Mouse (Mus musculus) neural tube, embryonic 14.5 days (tissue): ENCODE results near the gene Ankrd54. TPM values are rescaled to one million over a fixed set of nuclear protein-coding genes. Genes with fewer than 3 reads are reported as not detected.

Experiments
- ATAC-seq: fragments of 200-750 bp; cut with Nextera tagmentation; 2 replicates; pipeline ENCODE4 v1.8.0; 2017; ENCODE audit warnings: low read depth, mild to moderate bottlenecking, moderate TSS enrichment, moderate library complexity
- H3K27ac ChIP-seq: fragments of 300-500 bp; sonication (generic); 2 replicates; pipeline ENCODE4 v1.5.1; 2014; ENCODE audit warnings: low read depth, mild to moderate bottlenecking, control low read depth, low read length, moderate library complexity, mixed read lengths
- H3K27me3 ChIP-seq: fragments of 300-500 bp; sonication (generic); 2 replicates; pipeline ENCODE4 v1.6.1; 2014; ENCODE audit warnings: low read length; ENCODE audit not compliant: control insufficient read depth, insufficient read depth
- H3K36me3 ChIP-seq: fragments of 300-500 bp; sonication (generic); 2 replicates; pipeline ENCODE4 v1.6.1; 2014; ENCODE audit warnings: low read length, mixed read lengths; ENCODE audit not compliant: control insufficient read depth, insufficient read depth
- H3K4me1 ChIP-seq: fragments of 300-500 bp; sonication (generic); 2 replicates; pipeline ENCODE4 v1.6.1; 2014; ENCODE audit warnings: low read length; ENCODE audit not compliant: control insufficient read depth, insufficient read depth
- H3K4me2 ChIP-seq: fragments of 300-500 bp; sonication (generic); 2 replicates; pipeline ENCODE4 v1.6.1; 2014; ENCODE audit warnings: mild to moderate bottlenecking, low read depth, low read length, control low read depth
- H3K4me3 ChIP-seq: fragments of 300-500 bp; sonication (generic); 2 replicates; pipeline ENCODE4 v1.5.1; 2014; ENCODE audit warnings: low read depth, low read length, control low read depth, mixed read lengths
- H3K9ac ChIP-seq: fragments of 300-500 bp; sonication (generic); replicated peaks from 2 replicates; pipeline ENCODE4 v1.6.1; 2014; ENCODE audit warnings: low read depth, mild to moderate bottlenecking, control low read depth, low read length, mixed read lengths
- H3K9me3 ChIP-seq: fragments of 300-500 bp; sonication (generic); 2 replicates; pipeline ENCODE4 v1.6.1; 2016; ENCODE audit warnings: low read length; ENCODE audit not compliant: control insufficient read depth
- WGBS: fragments of 180-500 bp; shearing (Covaris S2); extraction: QIAGEN DNeasy Blood & Tissue Kit; methylation state at CpG from one replicate; pipeline ENCODE4 v1.1.7; 2014; 5-methylcytosine and 5-hydroxymethylcytosine counted together
- polyA plus RNA-seq: library from polyadenylated mRNA; unstranded; fragments of >200 nt; fragmentation: Nextera tagmentation; extraction: Ambion mirVana; gene quantifications from 2 replicates; pipeline ENCODE4 v1.2.1, GENCODE M21; 2014

Ankrd54 gene
- polyA plus RNA-seq, 1 experiment from 2014 or later, result 46.2 TPM

DNA sequence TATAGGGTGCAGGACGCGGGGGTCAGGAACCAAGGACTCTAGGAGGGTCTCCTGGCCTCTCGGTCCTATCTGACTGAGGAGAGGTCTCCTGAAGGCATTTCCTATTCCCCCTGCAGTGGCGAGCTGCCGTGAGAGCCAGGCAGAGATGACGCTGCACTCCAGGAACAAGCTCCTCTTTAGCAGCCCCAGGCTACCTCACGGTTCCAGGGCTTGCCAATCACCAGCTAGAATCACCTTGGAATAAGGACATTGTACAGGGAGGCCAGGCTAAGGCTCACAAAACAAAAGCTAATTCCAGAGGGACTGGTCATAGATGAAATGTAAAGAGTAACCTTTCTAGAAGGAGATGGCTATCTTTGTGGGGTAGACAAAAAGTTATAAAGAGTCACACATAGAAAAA lies 6.1 kb downstream of the Ankrd54 start:
- Histone ChIP-seq H3K9me3 (no peaks in the 10 kb centered on the region), H3K27ac (no peak overlapping the region), H3K36me3 (peaks cover 60% of the 10 kb centered on the region), H3K9ac (no peak overlapping the region), H3K4me3 (no peak overlapping the region), H3K4me1 (0 out of 2 replicates have a peak, but pooled peaks cover 5% of the 10 kb centered on the region), H3K27me3 (no peaks in the 10 kb centered on the region), H3K4me2 (no peak overlapping the region)
- ATAC-seq, result no peak
- 94% methylated on average over 7 of the region's 7 CpGs for WGBS

GRCm38 (mm10) chr15:79052366-79052765 lies 10.3 kb downstream of the Ankrd54 start:
- H3K36me3 ChIP-seq, result peaks cover 38% of the 10 kb centered on the region
- no peak overlapping the region for H3K4me2 ChIP-seq
- ATAC-seq, result no peak
- no peaks in the 10 kb centered on the region for H3K27me3 ChIP-seq
- H3K4me1 ChIP-seq, result no peaks in the 10 kb centered on the region
- H3K9ac ChIP-seq, result no peak overlapping the region
- no peak overlapping the region for H3K27ac ChIP-seq
- H3K4me3 ChIP-seq, result no peak overlapping the region
- 86% methylated on average over 2 of the region's 2 CpGs for WGBS
- H3K9me3 ChIP-seq, result no peaks in the 10 kb centered on the region

- WGBS, result 66% methylated on average over 13 of the region's 13 CpGs
- peaks cover 37% of the 10 kb centered on the region for H3K36me3 ChIP-seq
These were observed 11.0 kb downstream of the Ankrd54 start for GRCm38 (mm10) chr15:79051461-79052360.

DNA sequence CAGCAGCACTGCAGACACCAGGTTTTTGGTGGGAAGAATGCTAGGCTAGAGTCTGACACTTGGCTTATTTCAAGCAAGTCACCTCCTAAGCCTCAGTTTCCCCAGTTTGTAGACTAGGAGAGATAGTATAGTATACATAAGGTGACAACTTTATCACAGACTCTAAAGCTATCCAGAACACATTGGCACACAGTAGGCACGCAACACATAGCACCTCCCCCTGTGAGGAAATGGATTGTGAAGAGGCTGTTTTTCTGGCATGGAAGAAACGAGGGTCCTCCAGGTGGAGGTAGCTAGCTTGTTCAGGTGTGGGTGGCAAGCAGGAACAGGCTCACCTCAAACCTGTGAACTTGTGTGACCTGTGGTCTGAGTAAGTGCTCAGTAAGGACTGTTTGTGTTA lies 11.7 kb downstream of the Ankrd54 start:
- Histone ChIP-seq H3K4me1 (no peaks in the 10 kb centered on the region), H3K9ac (no peak overlapping the region), H3K27ac (no peak overlapping the region), H3K4me2 (no peak overlapping the region), H3K9me3 (no peaks in the 10 kb centered on the region), H3K4me3 (no peak overlapping the region), H3K27me3 (no peaks in the 10 kb centered on the region), H3K36me3 (peaks cover 30% of the 10 kb centered on the region)
- WGBS, result 93% methylated on average over 2 of the region's 2 CpGs
- no peak for ATAC-seq

More at GRCm38 (mm10) chr15:79051461-79052360, 11.0 kb downstream of the Ankrd54 start:
- Histone ChIP-seq H3K9ac (no peak overlapping the region), H3K4me2 (no peak overlapping the region), H3K27me3 (no peaks in the 10 kb centered on the region), H3K4me1 (no peaks in the 10 kb centered on the region), H3K4me3 (no peak overlapping the region), H3K9me3 (no peaks in the 10 kb centered on the region), H3K27ac (no peak overlapping the region)
- no peak for ATAC-seq

- no peak overlapping the region for H3K9ac ChIP-seq
These were observed 12.4 kb downstream of the Ankrd54 start for GRCm38 (mm10) chr15:79050160-79050845.

DNA sequence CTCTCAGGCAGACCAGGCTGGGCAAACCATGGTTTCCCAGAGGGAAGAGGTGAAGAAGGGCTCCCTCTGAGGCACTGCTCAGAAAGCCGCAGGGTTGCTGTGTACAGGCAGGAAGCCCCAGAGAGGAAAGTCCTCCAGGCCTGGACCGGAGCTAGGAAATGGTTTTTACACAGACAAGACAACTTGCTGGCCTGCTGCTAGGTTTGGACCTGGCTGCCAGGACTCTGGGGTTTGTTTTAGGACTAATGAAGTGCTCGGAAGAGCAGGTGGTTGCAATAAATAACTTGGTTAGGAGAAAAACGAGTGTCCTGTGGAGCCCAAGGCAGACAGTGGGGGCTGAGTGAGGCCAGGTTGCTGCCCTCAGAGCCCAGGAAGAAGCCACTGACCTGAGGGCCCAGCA lies 14.5 kb downstream of the Ankrd54 start:
- Histone ChIP-seq H3K4me3 (no peak overlapping the region), H3K4me2 (no peak overlapping the region), H3K27me3 (peaks cover 6% of the 10 kb centered on the region), H3K9ac (no peak overlapping the region), H3K9me3 (no peaks in the 10 kb centered on the region), H3K36me3 (0 out of 2 replicates have a peak, but pooled peaks cover 4% of the 10 kb centered on the region), H3K4me1 (0 out of 2 replicates have a peak, but pooled peaks cover 1% of the 10 kb centered on the region), H3K27ac (no peak overlapping the region)
- WGBS, result 53% methylated on average over 4 of the region's 4 CpGs
- no peak for ATAC-seq

More at GRCm38 (mm10) chr15:79050160-79050845, 12.4 kb downstream of the Ankrd54 start:
- ATAC-seq, result no peak
- H3K4me2 ChIP-seq, result no peak overlapping the region
- H3K27ac ChIP-seq, result no peak overlapping the region
- 45% methylated on average over 8 of the region's 9 CpGs for WGBS
- no peaks in the 10 kb centered on the region for H3K27me3 ChIP-seq
- H3K4me3 ChIP-seq, result no peak overlapping the region
- H3K36me3 ChIP-seq, result peaks cover 23% of the 10 kb centered on the region
- H3K9me3 ChIP-seq, result no peaks in the 10 kb centered on the region
- H3K4me1 ChIP-seq, result no peaks in the 10 kb centered on the region

GRCm38 (mm10) chr15:79044837-79045236 lies 17.9 kb downstream of the Ankrd54 start:
- WGBS, result 3% methylated on average over 4 of the region's 4 CpGs
- Histone ChIP-seq H3K27me3 (peaks cover 27% of the 10 kb centered on the region), H3K4me1 (0 out of 2 replicates have a peak, but pooled peaks cover 6% of the 10 kb centered on the region), H3K4me3 (no peak overlapping the region), H3K27ac (no peak overlapping the region), H3K9me3 (no peaks in the 10 kb centered on the region), H3K4me2 (no peak overlapping the region), H3K36me3 (no peaks in the 10 kb centered on the region), H3K9ac (peak overlapping the region; percentile 4; the same call in 1 of the 2 replicates)
- ATAC-seq, result peak; percentile 61

- Histone ChIP-seq H3K9me3 (no peaks in the 10 kb centered on the region), H3K27ac (peak overlapping the region; percentile 28; the same call in 1 of the 2 replicates), H3K4me3 (peak overlapping the region; percentile 52), H3K27me3 (peaks cover 27% of the 10 kb centered on the region), H3K36me3 (no peaks in the 10 kb centered on the region), H3K4me1 (peaks cover 7% of the 10 kb centered on the region; the same call in 1 of the 2 replicates), H3K9ac (peak overlapping the region; percentile 67), H3K4me2 (peak overlapping the region; percentile 89)
- peak; percentile 36; the same call in 1 of the 2 replicates for ATAC-seq
- under 1% methylated on average over 85 of the region's 105 CpGs for WGBS
These were observed 19.8 kb downstream of the Ankrd54 start for GRCm38 (mm10) chr15:79042721-79043491.
